Mouse (Mus musculus) liver, embryonic 14.5 days (tissue): ENCODE measurements at regions not wholly inside any gene's neighbourhood (a gene's known extent, or its start where the extent isn't known, plus 50 kb on each side); places are given as distances from the start of the nearest gene placed in this dataset.

Experiments used
- ATAC-seq: fragments of 200-750 bp; cut with Nextera tagmentation; 2 replicates; pipeline ENCODE4 v1.8.0; 2017; ENCODE audit warnings: moderate number of reproducible peaks, mild to moderate bottlenecking, moderate library complexity; ENCODE audit not compliant: insufficient read depth
- DNase-seq, 3 experiments: peaks; one replicate each; pipeline ENCODE4 v3.0.0-alpha.2; 2012 to 2013; ENCODE audit warnings: low read depth in 3 of 3, low spot score in 3 of 3
- H3K27ac ChIP-seq: fragments of 300-500 bp; sonication (generic); 2 replicates; pipeline ENCODE4 v1.5.1; 2014; ENCODE audit warnings: moderate library complexity, mild to moderate bottlenecking, control low read depth, inconsistent platforms
- H3K27me3 ChIP-seq: fragments of 300-500 bp; sonication (generic); 2 replicates; pipeline ENCODE4 v1.6.1; 2014; ENCODE audit warnings: mild to moderate bottlenecking, low read length, moderate library complexity; ENCODE audit not compliant: control insufficient read depth, insufficient read depth
- H3K36me3 ChIP-seq: fragments of 300-500 bp; sonication (generic); replicated peaks from 2 replicates; pipeline ENCODE4 v1.6.1; 2014; ENCODE audit warnings: low read depth; ENCODE audit not compliant: control insufficient read depth, insufficient read depth
- H3K4me1 ChIP-seq, 2 experiments: fragments of 200-500 bp in 1 of 2; fragments of 300-500 bp in 1 of 2; sonication (generic) in 1 of 2; replicated peaks; 2 replicates each; pipeline ENCODE4 v1.6.1; 2012 to 2014; ENCODE audit warnings: antibody characterized with exemption in 1 of 2, inconsistent platforms in 1 of 2, low read length in 1 of 2; ENCODE audit not compliant: control insufficient read depth in 2 of 2, insufficient read depth in 2 of 2
- H3K4me2 ChIP-seq: fragments of 300-500 bp; sonication (generic); 2 replicates; pipeline ENCODE4 v1.6.1; 2014; ENCODE audit warnings: low read depth, mild to moderate bottlenecking, control low read depth, moderate library complexity
- H3K4me3 ChIP-seq, 2 experiments: fragments of 200-500 bp in 1 of 2; fragments of 300-500 bp in 1 of 2; sonication (generic) in 1 of 2; 2 replicates each; pipeline ENCODE4 v1.5.1; 2012 to 2014; ENCODE audit warnings: low read depth in 2 of 2, low read length in 2 of 2, mild to moderate bottlenecking in 2 of 2, control low read depth in 1 of 2, inconsistent platforms in 1 of 2, moderate library complexity in 1 of 2; ENCODE audit not compliant: insufficient read depth in 1 of 2
- H3K9ac ChIP-seq: fragments of 300-500 bp; sonication (generic); replicated peaks from 2 replicates; pipeline ENCODE4 v1.6.1; 2014; ENCODE audit warnings: mild to moderate bottlenecking, control low read depth, moderate library complexity
- H3K9me3 ChIP-seq: fragments of 300-500 bp; sonication (generic); 2 replicates; pipeline ENCODE4 v1.6.1; 2016; ENCODE audit warnings: low read length, mixed read lengths; ENCODE audit not compliant: control insufficient read depth
- CTCF ChIP-seq: IDR thresholded peaks from 2 replicates; pipeline ENCODE4 v1.5.1; 2016; ENCODE audit warnings: antibody characterized with exemption, low read depth, control low read depth
- EP300 ChIP-seq: IDR thresholded peaks from 2 replicates; pipeline ENCODE4 v1.6.1; 2016; ENCODE audit warnings: antibody characterized with exemption, low read depth
- WGBS: fragments of 180-500 bp; shearing (Covaris S2); extraction: QIAGEN DNeasy Blood & Tissue Kit; methylation state at CpG from one replicate; pipeline ENCODE4 v1.1.7; 2014; ENCODE audit not compliant: insufficient replicate concordance; 5-methylcytosine and 5-hydroxymethylcytosine counted together

DNA sequence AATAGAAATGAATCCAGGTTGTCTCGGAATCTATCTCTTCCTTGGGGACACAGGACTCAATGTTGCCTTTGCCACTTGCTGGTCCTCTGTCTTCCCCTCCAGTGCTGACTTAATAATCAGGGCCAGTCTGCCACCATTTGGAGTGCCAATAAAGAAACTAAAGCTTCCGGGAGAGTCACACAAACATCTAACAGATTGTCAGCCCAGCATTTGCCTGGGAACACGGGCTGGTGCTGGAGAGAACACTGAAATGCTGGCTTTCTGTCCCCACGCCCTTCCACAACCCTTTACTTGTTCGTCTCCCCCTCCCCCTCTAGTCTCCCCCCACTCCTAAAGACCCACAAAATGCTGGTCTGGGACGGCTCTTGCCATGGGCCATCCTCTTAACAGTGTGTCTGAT, 104.4 kb upstream of the Prox1 start:
- no peak for DNase-seq
- Histone ChIP-seq H3K9me3 (no peaks in the 10 kb centered on the region), H3K36me3 (no peaks in the 10 kb centered on the region), H3K4me3 (no peak overlapping the region), H3K9ac (no peak overlapping the region), H3K27me3 (no peaks in the 10 kb centered on the region), H3K4me1 (0 out of 4 replicates have a peak, but pooled peaks cover 0 to 2% of the 10 kb centered on the region in 2 experiments), H3K27ac (no peak overlapping the region), H3K4me2 (no peak overlapping the region)
- TF ChIP-seq CTCF: no peak
- TF ChIP-seq EP300: no peak
- WGBS: 45% methylated on average over 6 of the region's 6 CpGs
- ATAC-seq: no peak

DNA sequence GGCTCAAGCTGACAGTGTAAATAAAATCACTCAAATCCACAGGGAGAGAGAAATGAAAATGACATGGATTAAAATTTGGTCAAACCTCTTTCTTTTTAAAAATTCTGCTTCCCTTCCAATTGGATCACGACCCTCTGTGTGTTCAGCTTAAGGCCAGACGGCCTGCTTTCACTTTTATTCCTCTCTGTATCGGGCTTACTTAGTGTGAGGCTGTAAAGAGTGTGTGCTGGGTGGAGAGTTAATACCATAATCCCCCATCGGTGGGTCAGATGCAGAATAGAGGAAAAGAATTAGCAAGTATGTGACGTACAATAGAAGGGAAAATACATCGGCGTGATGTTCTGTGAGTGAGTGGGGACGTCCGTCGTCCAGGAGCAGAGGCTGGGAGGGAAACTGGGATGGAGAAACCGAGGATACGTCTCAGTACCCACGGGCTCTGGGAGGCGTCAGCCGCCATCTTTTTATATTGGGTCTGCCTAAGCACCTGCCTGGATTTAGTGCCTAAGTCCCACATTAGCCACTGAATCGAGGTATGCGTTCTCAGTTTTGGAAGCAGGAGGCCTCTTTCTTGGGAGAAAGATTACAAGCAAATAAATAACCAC, 100.4 kb upstream of the Prox1 start:
- Histone ChIP-seq H3K27ac (no peak overlapping the region), H3K4me2 (no peak overlapping the region), H3K4me3 (no peak overlapping the region), H3K9ac (no peak overlapping the region), H3K27me3 (no peaks in the 10 kb centered on the region), H3K4me1 (0 out of 4 replicates have a peak, but pooled peaks cover 0 to 2% of the 10 kb centered on the region in 2 experiments), H3K36me3 (no peaks in the 10 kb centered on the region), H3K9me3 (no peaks in the 10 kb centered on the region)
- TF ChIP-seq EP300: no peak
- TF ChIP-seq CTCF: no peak
- 74% methylated on average over 17 of the region's 17 CpGs for WGBS
- DNase-seq: no peak
- no peak for ATAC-seq

DNA sequence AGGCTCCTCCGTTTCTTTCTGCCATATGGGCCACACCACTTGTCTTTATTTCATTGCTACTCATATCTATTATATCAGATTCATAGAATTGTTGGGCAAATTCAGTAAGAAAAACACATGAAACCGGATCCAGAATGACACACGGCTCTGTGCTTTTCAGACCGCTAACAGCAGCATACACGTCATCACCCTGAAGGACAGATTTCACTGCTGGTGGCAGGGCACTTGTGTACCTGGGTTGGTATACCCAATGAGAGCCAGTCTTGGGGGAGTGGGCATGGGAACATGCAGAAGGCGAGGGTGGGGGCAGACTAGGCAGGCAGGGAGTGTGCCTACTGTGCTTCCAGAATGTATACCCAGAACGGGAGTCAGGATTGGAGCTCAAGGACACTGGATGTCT, 98.7 kb upstream of the Prox1 start:
- TF ChIP-seq CTCF: no peak
- TF ChIP-seq EP300: no peak
- Histone ChIP-seq H3K27ac (no peak overlapping the region), H3K9me3 (no peaks in the 10 kb centered on the region), H3K4me2 (no peak overlapping the region), H3K9ac (no peak overlapping the region), H3K27me3 (no peaks in the 10 kb centered on the region), H3K4me3 (no peak overlapping the region), H3K36me3 (no peaks in the 10 kb centered on the region), H3K4me1 (no peaks in the 10 kb centered on the region)
- no peak for ATAC-seq
- no peak for DNase-seq
- WGBS: 64% methylated on average over 7 of the region's 7 CpGs

DNA sequence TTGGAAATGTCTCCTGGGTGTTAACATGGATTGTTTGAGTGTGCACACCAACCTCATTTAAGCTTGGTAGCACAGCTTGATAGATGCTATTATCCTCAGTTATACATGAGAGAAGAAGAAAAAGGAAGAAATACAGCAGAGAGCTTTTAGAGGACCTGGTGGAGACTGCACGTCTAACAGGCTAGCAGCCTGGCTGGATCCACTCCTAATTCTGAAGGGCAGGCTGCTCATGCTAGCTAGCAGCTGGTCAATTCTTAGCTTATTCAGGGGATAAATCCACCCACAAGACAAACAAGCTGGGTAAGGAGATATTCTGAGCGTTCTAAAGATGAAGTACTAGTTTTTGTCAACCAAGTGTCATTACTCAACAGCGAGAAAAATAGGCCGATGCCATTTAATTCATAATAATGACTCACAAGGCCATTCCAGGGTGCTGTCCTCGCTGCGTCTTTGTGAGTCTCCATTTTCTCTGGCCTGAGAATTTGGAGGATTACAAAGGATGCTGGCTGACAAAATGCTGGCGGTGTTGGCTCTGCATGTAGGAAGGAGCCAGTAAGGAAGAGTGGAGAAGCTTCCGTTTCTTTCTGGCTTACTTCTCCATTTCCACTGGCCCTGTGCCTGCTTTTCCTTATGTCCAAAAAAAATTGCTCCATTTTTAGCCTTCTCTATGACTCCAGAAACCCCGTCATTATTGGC, 94.7 kb upstream of the Prox1 start:
- H3K4me3 ChIP-seq: no peak overlapping the region
- no peak overlapping the region for H3K27ac ChIP-seq
- no peaks in the 10 kb centered on the region; the same call in 1 of the 2 replicates for H3K9me3 ChIP-seq
- DNase-seq (no peak), ATAC-seq (no peak)
- H3K9ac ChIP-seq: no peak overlapping the region
- TF ChIP-seq CTCF (no peak), EP300 (no peak)
- no peaks in the 10 kb centered on the region for H3K4me1 ChIP-seq
- H3K36me3 ChIP-seq: no peaks in the 10 kb centered on the region
- WGBS: 67% methylated on average over 9 of the region's 9 CpGs
- no peak overlapping the region for H3K4me2 ChIP-seq
- H3K27me3 ChIP-seq: no peaks in the 10 kb centered on the region

DNA sequence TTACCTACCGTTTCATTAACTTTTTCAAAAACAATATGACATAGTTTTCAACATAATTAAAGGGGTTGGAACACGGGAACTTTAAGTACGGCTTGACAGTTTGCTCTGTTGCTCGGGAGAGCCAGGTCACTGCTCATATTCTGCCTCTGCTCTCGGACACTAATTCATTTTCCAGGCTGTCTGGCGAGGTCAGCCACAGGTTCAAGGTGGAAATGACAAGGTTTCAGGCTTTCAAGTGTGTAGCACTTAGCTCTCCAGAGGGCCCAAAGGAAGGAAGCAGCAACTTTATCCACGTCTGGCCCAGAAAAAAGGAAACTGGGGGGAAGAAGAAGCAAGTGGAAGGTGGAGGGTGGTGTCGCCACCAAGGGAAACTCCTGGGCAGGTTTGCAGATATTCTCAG, 94.0 kb upstream of the Prox1 start:
- Histone ChIP-seq H3K9ac (no peak overlapping the region), H3K36me3 (no peaks in the 10 kb centered on the region), H3K4me3 (no peak overlapping the region), H3K4me2 (no peak overlapping the region), H3K4me1 (no peaks in the 10 kb centered on the region), H3K9me3 (no peaks in the 10 kb centered on the region; the same call in 1 of the 2 replicates), H3K27ac (no peak overlapping the region), H3K27me3 (no peaks in the 10 kb centered on the region)
- 43% methylated on average over 8 of the region's 8 CpGs for WGBS
- ATAC-seq (no peak), DNase-seq (no peak)
- TF ChIP-seq CTCF: no peak
- TF ChIP-seq EP300: no peak
